Mouse (Mus musculus): ENCODE measurements around the gene Epm2aip1. TPM values are rescaled to one million over a fixed set of nuclear protein-coding genes. Genes with fewer than 3 reads are reported as not detected.

The Epm2aip1 gene
- polyA plus RNA-seq (2016; fragmentation: Nextera tagmentation; extraction: Ambion mirVana) = 29.7 and 30.4 TPM in 2 replicates

DNA sequence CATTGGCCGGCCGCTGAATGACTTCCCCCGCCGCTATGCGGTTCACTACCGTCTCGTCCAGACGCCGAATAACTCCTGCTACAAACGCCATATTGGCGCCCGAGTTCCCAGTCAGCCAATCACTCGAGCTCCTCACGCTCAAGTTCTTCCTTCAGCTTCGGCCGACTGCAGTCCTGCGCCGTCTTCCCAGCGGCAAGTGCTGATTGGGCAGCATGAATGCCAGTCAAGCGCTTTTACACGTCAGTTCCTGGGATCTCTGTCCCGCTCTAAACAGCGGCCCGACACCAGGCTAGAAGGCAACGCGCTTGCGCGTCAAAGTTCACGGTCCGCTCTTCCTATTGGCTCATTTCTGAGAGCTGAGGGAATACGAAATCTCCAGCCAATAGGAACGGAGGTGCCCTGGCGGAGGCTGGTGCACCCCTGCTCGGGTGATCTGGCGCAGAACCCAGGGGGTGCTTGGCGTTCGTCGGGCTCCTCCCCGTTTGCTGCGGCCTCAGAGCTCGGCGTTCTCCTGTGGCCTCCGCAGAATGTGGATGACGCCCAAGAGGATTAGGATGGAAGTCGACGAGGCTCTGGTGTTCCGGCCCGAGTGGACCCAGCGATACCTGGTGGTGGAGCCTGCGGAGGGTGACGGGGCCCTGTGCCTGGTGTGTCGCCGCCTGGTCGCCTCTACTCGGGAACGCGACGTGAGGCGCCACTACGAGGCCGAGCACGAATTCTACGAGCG, at the start of gene Epm2aip1, which contains the start of gene Mlh1:
TSS of gene Epm2aip1 (plus strand) at position 496 of the 727 bp plus-strand sequence.
TSS of gene Mlh1 (minus strand) at position 358 of the 727 bp plus-strand sequence.
- Histone ChIP-seq H3K36me3 (replicated peaks) (peaks cover 51% of the 10 kb centered on the region), H3K9me3 (no peaks in the 10 kb centered on the region), H3K27me3 (replicated peaks; ENCODE audit: low read depth, poor library complexity, severe bottlenecking) (no peaks in the 10 kb centered on the region), H3K27ac (replicated peaks) (peak within 1 kb of the TSS; percentile 96), H3K4me3 (peak within 1 kb of the TSS; percentile 69), H3K4me1 (peaks cover 49% of the 10 kb centered on the region)
- WGBS = under 1% methylated on average over 64 of the region's 64 CpGs
- DNase-seq (ENCODE audit: low spot score) = peak; percentile 98

DNA sequence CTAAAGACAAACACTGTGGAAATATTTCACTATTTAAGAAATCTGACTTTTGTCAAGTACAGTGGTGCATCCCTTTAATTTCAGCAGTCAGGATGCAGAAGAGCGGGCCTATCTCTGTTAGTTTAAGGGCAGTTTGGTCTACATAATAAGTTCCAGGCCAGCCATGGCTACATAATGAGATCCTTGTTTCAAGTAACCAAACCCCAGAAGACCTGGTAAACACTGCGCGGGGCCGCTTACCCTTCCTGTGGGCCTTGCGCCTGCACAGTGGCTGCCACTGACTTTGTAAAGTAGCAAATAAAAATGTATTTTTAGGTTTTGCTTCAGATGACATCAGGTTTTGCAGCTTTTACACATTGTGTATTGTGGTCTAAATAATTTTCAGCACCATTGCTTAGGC, 48.3 kb upstream of the Epm2aip1 start:
- DNase-seq (ENCODE audit: low spot score) = peak; percentile 57
- Histone ChIP-seq H3K9me3 (no peaks in the 10 kb centered on the region), H3K27ac (replicated peaks) (peak overlapping the region; percentile 67; the same call in 1 of the 2 replicates), H3K4me1 (peaks cover 10% of the 10 kb centered on the region; the same call in 1 of the 2 replicates), H3K4me3 (no peak overlapping the region), H3K36me3 (replicated peaks) (peaks cover 88% of the 10 kb centered on the region), H3K27me3 (replicated peaks; ENCODE audit: low read depth, poor library complexity, severe bottlenecking) (no peaks in the 10 kb centered on the region)
- 50% methylated on average over 5 of the region's 5 CpGs for WGBS

DNA sequence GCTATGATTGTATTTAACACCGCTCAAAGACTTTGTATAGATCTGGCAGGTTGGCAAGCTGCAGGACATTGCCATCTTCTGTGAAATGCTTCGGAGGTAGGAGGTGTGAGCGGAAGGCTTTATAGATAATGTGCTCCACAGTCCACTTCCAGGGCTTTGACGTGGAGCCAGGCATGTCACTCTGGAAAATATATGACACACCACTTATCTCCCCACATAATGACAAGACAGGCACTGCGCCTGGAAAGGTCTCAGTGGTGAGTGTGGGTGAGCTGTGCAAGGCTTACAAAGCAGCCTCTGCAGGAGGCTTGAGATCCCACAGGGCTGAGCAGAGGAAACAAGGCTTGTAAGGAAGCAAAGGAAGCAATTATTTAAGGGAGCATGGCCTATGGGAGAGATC, 43.3 kb upstream of the Epm2aip1 start:
- no peak for DNase-seq (ENCODE audit: low spot score)
- WGBS = 88% methylated on average over 5 of the region's 5 CpGs
- Histone ChIP-seq H3K4me3 (no peak overlapping the region), H3K36me3 (replicated peaks) (peaks cover 91% of the 10 kb centered on the region), H3K4me1 (peaks cover 5% of the 10 kb centered on the region; the same call in 1 of the 2 replicates), H3K27me3 (replicated peaks; ENCODE audit: low read depth, poor library complexity, severe bottlenecking) (no peaks in the 10 kb centered on the region), H3K27ac (replicated peaks) (no peak overlapping the region), H3K9me3 (no peaks in the 10 kb centered on the region)

DNA sequence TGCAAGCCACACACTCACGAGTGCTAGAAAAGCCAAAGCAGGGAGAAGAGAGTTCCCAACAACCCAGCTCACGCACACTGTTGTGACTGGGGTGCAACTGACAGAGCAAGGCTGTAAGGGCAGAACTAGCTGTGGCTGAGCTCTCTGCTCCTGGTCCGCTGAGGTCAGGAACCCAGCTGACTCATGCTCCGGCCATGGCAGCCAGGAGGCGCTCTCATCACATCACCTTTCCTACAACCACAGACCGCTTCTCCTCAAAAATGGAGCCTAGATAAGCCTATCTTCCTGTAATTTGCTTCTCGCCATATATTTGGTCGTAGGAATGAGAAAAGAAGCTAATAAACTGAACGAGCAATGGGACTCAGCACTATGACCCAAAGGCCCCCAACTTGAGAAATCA, 37.0 kb upstream of the Epm2aip1 start:
- no peaks in the 10 kb centered on the region for H3K9me3 ChIP-seq
- peaks cover 93% of the 10 kb centered on the region for H3K36me3 ChIP-seq (replicated peaks)
- no peak overlapping the region for H3K27ac ChIP-seq (replicated peaks)
- H3K4me3 ChIP-seq = no peak overlapping the region
- 91% methylated on average over 9 of the region's 9 CpGs for WGBS
- no peaks in the 10 kb centered on the region for H3K27me3 ChIP-seq (replicated peaks; ENCODE audit: low read depth, poor library complexity, severe bottlenecking)
- no peaks in the 10 kb centered on the region for H3K4me1 ChIP-seq
- DNase-seq (ENCODE audit: low spot score) = no peak

DNA sequence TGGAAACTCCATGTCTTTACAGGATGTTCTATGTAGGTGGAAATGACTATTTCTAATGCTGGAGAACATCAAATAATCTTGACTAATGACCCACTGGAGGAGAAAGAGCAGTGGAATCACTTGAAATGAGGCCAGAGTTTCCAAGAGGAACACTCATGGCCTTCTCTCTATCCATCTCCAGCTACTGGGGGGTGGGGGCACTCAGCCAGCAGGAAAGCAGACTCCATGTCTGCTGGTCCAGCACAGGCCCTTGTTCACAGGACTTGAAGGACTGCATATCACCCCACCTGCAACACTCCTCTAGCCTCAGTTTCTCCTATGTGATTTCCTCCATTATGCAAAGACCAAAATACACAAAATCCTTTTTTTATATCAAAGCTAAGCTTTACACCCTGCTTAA, 34.0 kb upstream of the Epm2aip1 start:
- no peak for DNase-seq (ENCODE audit: low spot score)
- H3K4me3 ChIP-seq = no peak overlapping the region
- no peak overlapping the region for H3K27ac ChIP-seq (replicated peaks)
- H3K4me1 ChIP-seq = no peaks in the 10 kb centered on the region
- H3K9me3 ChIP-seq = no peaks in the 10 kb centered on the region
- H3K27me3 ChIP-seq (replicated peaks; ENCODE audit: low read depth, poor library complexity, severe bottlenecking) = no peaks in the 10 kb centered on the region
- H3K36me3 ChIP-seq (replicated peaks) = peaks cover 97% of the 10 kb centered on the region

DNA sequence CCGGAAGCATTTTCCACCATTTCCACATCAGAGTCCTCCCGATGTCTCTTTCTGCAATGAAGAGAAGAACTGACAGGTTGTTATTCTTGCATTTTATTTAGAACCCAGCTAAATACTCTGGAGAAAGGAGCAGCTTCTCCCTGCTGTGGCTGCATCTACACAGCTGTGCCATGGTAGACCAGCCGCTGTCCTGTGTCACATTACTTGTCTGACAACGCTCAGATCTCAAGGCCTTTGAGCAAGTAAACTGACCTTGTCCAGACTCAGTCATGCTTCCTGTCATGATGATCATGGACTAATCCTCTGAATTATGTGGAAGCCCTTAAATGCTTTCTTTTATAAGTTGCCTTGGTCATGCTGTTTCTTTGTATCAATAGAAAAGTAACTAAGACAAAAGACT, 31.9 kb upstream of the Epm2aip1 start:
- no peak for DNase-seq (ENCODE audit: low spot score)
- 89% methylated on average over 4 of the region's 4 CpGs for WGBS
- H3K36me3 ChIP-seq (replicated peaks) = peaks cover 90% of the 10 kb centered on the region

DNA sequence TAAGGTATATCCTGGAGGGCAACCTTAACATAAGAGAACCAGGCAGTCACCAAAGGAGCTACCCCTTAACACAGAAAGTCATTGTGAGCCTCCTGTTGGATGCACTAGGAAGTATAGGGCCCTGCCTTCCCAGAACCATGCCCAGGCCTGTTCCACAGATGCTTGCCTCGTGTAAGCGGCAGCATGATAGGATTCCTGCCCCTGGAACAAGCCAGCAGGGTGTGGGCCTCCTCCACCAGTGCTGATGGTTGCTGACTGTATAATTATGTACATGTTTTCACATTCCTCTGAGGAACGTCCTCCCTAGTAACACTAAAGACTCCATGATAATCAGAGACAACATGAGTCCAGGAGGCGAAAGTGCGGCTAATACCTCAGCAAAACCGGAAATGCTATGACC, 28.3 kb upstream of the Epm2aip1 start:
- Histone ChIP-seq H3K27me3 (replicated peaks; ENCODE audit: low read depth, poor library complexity, severe bottlenecking) (no peaks in the 10 kb centered on the region), H3K4me1 (no peaks in the 10 kb centered on the region), H3K27ac (replicated peaks) (no peak overlapping the region), H3K36me3 (replicated peaks) (peaks cover 85% of the 10 kb centered on the region), H3K9me3 (no peaks in the 10 kb centered on the region), H3K4me3 (no peak overlapping the region)
- DNase-seq (ENCODE audit: low spot score) = no peak
- 91% methylated on average over 6 of the region's 6 CpGs for WGBS

More for the DNA sequence above, 31.9 kb upstream of the Epm2aip1 start:
- H3K4me3 ChIP-seq = no peak overlapping the region
- H3K4me1 ChIP-seq = no peaks in the 10 kb centered on the region
- H3K27ac ChIP-seq (replicated peaks) = no peak overlapping the region
- no peaks in the 10 kb centered on the region for H3K9me3 ChIP-seq
- no peaks in the 10 kb centered on the region for H3K27me3 ChIP-seq (replicated peaks; ENCODE audit: low read depth, poor library complexity, severe bottlenecking)

DNA sequence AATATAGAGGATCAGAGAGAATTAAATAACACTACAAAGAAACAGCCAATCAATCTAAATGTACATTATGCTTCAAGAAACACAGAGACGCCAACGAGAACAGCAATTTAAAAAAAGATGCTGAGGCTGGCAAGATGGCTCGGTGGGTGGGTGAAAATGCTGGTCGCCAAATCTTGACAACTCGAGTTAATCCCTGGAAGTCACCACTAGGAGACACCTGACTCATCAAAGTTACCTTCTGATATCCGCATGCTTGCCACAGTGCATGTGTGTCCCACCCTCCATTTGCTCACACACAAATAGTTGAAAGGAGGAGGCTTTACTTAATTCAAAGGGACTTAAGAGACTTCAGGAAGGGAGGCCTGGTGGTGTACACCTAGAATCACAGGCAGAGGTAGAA, 26.2 kb upstream of the Epm2aip1 start:
- Histone ChIP-seq H3K4me3 (no peak overlapping the region), H3K27me3 (replicated peaks; ENCODE audit: low read depth, poor library complexity, severe bottlenecking) (no peaks in the 10 kb centered on the region), H3K4me1 (no peaks in the 10 kb centered on the region), H3K36me3 (replicated peaks) (peaks cover 85% of the 10 kb centered on the region), H3K9me3 (no peaks in the 10 kb centered on the region), H3K27ac (replicated peaks) (no peak overlapping the region)
- 88% methylated on average over 6 of the region's 6 CpGs for WGBS
- no peak for DNase-seq (ENCODE audit: low spot score)

DNA sequence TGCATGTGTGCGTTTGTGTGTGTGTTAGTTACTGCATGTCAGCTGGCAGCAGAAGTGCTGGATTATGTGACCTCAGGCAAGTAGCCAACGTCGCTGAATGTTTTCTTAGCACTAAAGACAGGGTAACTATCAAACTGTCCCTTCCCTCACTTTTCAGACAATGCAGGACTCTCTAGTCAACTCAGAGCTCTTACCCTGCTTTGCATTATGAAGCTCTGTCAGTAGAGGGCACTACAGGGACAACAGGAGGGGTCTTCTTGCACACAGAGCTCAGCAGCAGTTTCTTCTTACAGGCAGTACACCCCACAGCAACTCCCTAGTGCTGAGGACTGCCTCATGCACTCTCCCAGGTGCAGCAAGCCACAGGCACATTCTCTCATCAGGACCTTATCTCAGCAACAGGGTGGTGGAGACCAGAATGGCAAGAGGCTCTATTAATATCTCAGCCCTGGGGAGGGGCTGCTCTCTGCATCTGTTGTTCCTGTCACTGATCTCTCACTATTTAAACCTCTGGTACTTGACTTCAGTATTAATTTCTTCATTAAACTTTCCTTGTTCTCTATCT, 24.0 kb upstream of the Epm2aip1 start:
- no peak overlapping the region for H3K4me3 ChIP-seq
- no peaks in the 10 kb centered on the region for H3K9me3 ChIP-seq
- DNase-seq (ENCODE audit: low spot score) = no peak
- 86% methylated on average over 3 of the region's 3 CpGs for WGBS
- no peak overlapping the region for H3K27ac ChIP-seq (replicated peaks)
- H3K4me1 ChIP-seq = no peaks in the 10 kb centered on the region
- peaks cover 88% of the 10 kb centered on the region for H3K36me3 ChIP-seq (replicated peaks)
- H3K27me3 ChIP-seq (replicated peaks; ENCODE audit: low read depth, poor library complexity, severe bottlenecking) = no peaks in the 10 kb centered on the region

DNA sequence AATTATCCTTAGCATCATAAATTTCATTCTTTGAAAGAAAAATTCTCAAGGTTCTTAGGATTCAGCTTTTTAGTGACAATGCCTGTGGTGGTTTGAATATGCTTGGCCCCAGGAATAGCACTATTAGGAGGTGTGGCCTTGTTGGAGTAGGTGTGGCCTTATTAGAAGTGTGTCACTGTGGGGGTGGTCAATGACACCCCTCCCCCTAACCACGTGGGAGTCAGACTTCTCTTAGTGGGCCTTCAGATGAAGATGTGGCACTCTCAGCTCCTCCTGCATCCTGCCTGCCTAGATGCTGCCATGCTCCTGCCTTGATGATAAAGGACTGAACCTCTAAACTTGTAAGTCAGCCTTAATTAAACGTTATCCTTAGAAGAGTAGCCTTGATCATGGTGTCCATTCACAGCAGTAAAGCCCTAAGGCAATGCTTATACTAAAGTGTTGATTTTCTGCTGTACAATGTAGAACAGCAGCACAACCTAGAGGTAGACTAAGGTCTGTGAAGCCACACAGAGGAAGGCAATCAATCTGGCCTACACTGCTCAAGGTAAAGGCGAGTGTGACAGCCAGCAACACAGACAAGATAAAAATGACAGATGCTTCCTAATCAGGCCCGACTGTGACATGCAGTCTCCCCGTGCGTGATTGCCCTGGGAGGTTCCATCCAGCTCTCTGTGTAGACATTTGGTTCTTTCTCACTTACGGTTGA, 19.4 kb upstream of the Epm2aip1 start:
- Histone ChIP-seq H3K4me1 (no peaks in the 10 kb centered on the region), H3K9me3 (no peaks in the 10 kb centered on the region), H3K4me3 (no peak overlapping the region), H3K27ac (replicated peaks) (no peak overlapping the region), H3K27me3 (replicated peaks; ENCODE audit: low read depth, poor library complexity, severe bottlenecking) (no peaks in the 10 kb centered on the region), H3K36me3 (replicated peaks) (peaks cover 96% of the 10 kb centered on the region)
- DNase-seq (ENCODE audit: low spot score) = no peak
- WGBS = 82% methylated on average over 7 of the region's 7 CpGs

DNA sequence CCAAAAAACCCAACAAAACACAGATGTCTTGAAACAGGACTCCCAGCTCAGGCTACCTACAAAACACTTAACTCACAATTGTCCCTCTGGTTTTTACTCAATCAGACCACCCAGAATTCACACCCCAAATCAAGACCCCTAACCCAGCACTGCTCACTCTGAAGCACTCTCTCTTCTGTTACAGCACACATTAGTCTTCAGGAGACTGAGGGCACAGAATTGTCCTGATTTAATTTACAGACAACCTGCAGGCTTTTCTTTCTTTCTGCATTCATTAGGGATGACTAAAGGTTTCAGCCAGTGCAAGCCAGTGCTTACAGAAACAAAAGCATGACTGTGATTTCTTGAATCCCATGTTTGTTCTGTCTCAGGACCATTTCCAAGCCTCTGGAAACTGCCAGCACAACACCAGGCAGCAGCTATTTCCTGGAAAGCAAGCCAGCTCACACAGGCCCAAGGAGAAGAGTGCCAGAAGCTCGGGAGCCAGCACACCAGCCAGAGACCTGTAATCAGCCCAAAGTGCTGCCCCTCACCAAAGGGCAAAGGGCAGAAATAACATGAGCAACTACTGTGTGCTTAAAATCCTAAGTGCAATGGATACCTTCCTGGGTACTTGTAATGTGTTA, 11.3 kb upstream of the Epm2aip1 start:
- H3K27me3 ChIP-seq (replicated peaks; ENCODE audit: low read depth, poor library complexity, severe bottlenecking) = no peaks in the 10 kb centered on the region
- H3K4me1 ChIP-seq = peaks cover 10% of the 10 kb centered on the region; the same call in 1 of the 2 replicates
- H3K9me3 ChIP-seq = no peaks in the 10 kb centered on the region
- WGBS = 47% methylated on average over 1 of the region's 1 CpGs
- no peak overlapping the region for H3K27ac ChIP-seq (replicated peaks)
- DNase-seq (ENCODE audit: low spot score) = no peak
- H3K4me3 ChIP-seq = no peak overlapping the region
- peaks cover 91% of the 10 kb centered on the region for H3K36me3 ChIP-seq (replicated peaks)

DNA sequence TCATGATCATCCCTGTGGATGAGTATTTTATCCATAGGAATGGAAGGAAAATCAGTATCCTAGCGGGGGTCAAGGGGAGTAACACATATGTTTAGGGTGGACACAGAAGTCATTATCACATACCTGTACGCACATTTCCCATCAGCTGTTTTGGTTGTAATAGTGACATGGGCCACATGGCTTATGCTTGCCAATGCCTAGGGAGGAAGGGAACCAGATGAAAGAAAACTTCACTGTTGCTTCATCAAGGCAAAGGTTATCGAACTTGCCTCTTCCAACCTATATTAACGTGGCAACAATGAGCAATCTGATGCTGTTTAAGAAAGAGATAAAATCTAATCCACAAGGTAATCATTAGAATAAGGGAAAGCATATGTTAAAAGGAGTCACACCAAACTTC, 10.4 kb upstream of the Epm2aip1 start:
- no peak overlapping the region for H3K4me3 ChIP-seq
- H3K4me1 ChIP-seq = peaks cover 10% of the 10 kb centered on the region; the same call in 1 of the 2 replicates
- DNase-seq (ENCODE audit: low spot score) = no peak
- no peaks in the 10 kb centered on the region for H3K9me3 ChIP-seq
- 91% methylated on average over 4 of the region's 4 CpGs for WGBS
- H3K36me3 ChIP-seq (replicated peaks) = peaks cover 91% of the 10 kb centered on the region
- no peaks in the 10 kb centered on the region for H3K27me3 ChIP-seq (replicated peaks; ENCODE audit: low read depth, poor library complexity, severe bottlenecking)
- H3K27ac ChIP-seq (replicated peaks) = no peak overlapping the region
